Mouse (Mus musculus): ENCODE measurements around the gene Tmc3. TPM values are rescaled to one million over a fixed set of nuclear protein-coding genes. Genes with fewer than 3 reads are reported as not detected.

The Tmc3 gene
- total and polyA plus RNA-seq, 3 experiments: 0.08 to 0.11 TPM; not detected in 1

- no peak overlapping the region for H3K27ac ChIP-seq
- H3K27me3 ChIP-seq (ENCODE audit: control insufficient read depth, insufficient read depth, low read length): no peaks in the 10 kb centered on the region
- H3K4me3 ChIP-seq: no peak overlapping the region
- TF ChIP-seq CTCF (IDR thresholded peaks at IDR 0.05) (no peak), EP300 (IDR thresholded peaks at IDR 0.05; ENCODE audit: insufficient read depth, low read depth, low read length) (no peak), POLR2A (IDR thresholded peaks at IDR 0.05; ENCODE audit: insufficient read depth, low read depth, low read length) (no peak)
- peaks cover 5% of the 10 kb centered on the region for H3K4me1 ChIP-seq (ENCODE audit: control insufficient read depth, insufficient read depth, low read length)
- H3K36me3 ChIP-seq (ENCODE audit: control insufficient read depth, insufficient read depth, low read length): no peaks in the 10 kb centered on the region; the same call in 1 of the 2 replicates
- 93% methylated on average over 8 of the region's 8 CpGs for WGBS
- DNase-seq: no peak
- intact Hi-C loops (cut with DNase I): loop anchor here (10.0 kb wide), 1 partner anchor 772 kb away; the partner anchor contains the start of gene Mex3b
- H3K9ac ChIP-seq (ENCODE audit: low read depth, low read length): no peak overlapping the region
- H3K79me2 ChIP-seq (replicated peaks; ENCODE audit: control insufficient read depth, insufficient read depth, low read length): no peaks in the 10 kb centered on the region
These were observed 51.7 kb downstream of the Tmc3 start for GRCm38 (mm10) chr7:83636425-83636824.

- TF ChIP-seq CTCF (IDR thresholded peaks at IDR 0.05): no peak
- no peak for TF ChIP-seq POLR2A (IDR thresholded peaks at IDR 0.05; ENCODE audit: insufficient read depth, low read depth, low read length)
- peaks cover 4% of the 10 kb centered on the region for H3K4me1 ChIP-seq (ENCODE audit: control insufficient read depth, insufficient read depth, low read length)
- no peak overlapping the region for H3K27ac ChIP-seq
- no peaks in the 10 kb centered on the region for H3K36me3 ChIP-seq (ENCODE audit: control insufficient read depth, insufficient read depth, low read length)
- 94% methylated on average over 8 of the region's 8 CpGs for WGBS
- H3K27me3 ChIP-seq (ENCODE audit: control insufficient read depth, insufficient read depth, low read length): no peaks in the 10 kb centered on the region
- no peak overlapping the region for H3K4me3 ChIP-seq
- no peak overlapping the region for H3K9ac ChIP-seq (ENCODE audit: low read depth, low read length)
- intact Hi-C loops (cut with DNase I): loop anchor here (10.0 kb wide), 1 partner anchor 773 kb away; the partner anchor contains the start of gene Mex3b
- H3K79me2 ChIP-seq (replicated peaks; ENCODE audit: control insufficient read depth, insufficient read depth, low read length): no peaks in the 10 kb centered on the region
- DNase-seq: no peak
These were observed 53.3 kb downstream of the Tmc3 start for GRCm38 (mm10) chr7:83637781-83638583.

GRCm38 (mm10) chr7:83639084-83639483, 54.4 kb downstream of the Tmc3 start:
- H3K27me3 ChIP-seq (ENCODE audit: control insufficient read depth, insufficient read depth, low read length): no peaks in the 10 kb centered on the region
- intact Hi-C loops (cut with DNase I): loop anchor here (10.0 kb wide), 1 partner anchor 774 kb away; the partner anchor contains the start of gene Mex3b
- no peak overlapping the region for H3K9ac ChIP-seq (ENCODE audit: low read depth, low read length)

GRCm38 (mm10) chr7:83640581-83640980, 55.9 kb downstream of the Tmc3 start:
- intact Hi-C loops (cut with DNase I): no loop called here
- no peaks in the 10 kb centered on the region for H3K27me3 ChIP-seq (ENCODE audit: control insufficient read depth, insufficient read depth, low read length)
- no peak for DNase-seq
- no peaks in the 10 kb centered on the region for H3K4me1 ChIP-seq (ENCODE audit: control insufficient read depth, insufficient read depth, low read length)
- no peaks in the 10 kb centered on the region for H3K36me3 ChIP-seq (ENCODE audit: control insufficient read depth, insufficient read depth, low read length)
- H3K27ac ChIP-seq: no peak overlapping the region
- H3K9ac ChIP-seq (ENCODE audit: low read depth, low read length): no peak overlapping the region
- no peak for TF ChIP-seq EP300 (IDR thresholded peaks at IDR 0.05; ENCODE audit: insufficient read depth, low read depth, low read length)
- TF ChIP-seq POLR2A (IDR thresholded peaks at IDR 0.05; ENCODE audit: insufficient read depth, low read depth, low read length): no peak
- TF ChIP-seq CTCF (IDR thresholded peaks at IDR 0.05): no peak
- no peaks in the 10 kb centered on the region for H3K79me2 ChIP-seq (replicated peaks; ENCODE audit: control insufficient read depth, insufficient read depth, low read length)
- 88% methylated on average over 5 of the region's 5 CpGs for WGBS
- H3K4me3 ChIP-seq: no peak overlapping the region

More at GRCm38 (mm10) chr7:83639084-83639483, 54.4 kb downstream of the Tmc3 start:
- no peaks in the 10 kb centered on the region for H3K4me1 ChIP-seq (ENCODE audit: control insufficient read depth, insufficient read depth, low read length)
- H3K4me3 ChIP-seq: no peak overlapping the region
- TF ChIP-seq CTCF (IDR thresholded peaks at IDR 0.05) (no peak), POLR2A (IDR thresholded peaks at IDR 0.05; ENCODE audit: insufficient read depth, low read depth, low read length) (no peak), EP300 (IDR thresholded peaks at IDR 0.05; ENCODE audit: insufficient read depth, low read depth, low read length) (no peak)
- H3K27ac ChIP-seq: no peak overlapping the region
- H3K79me2 ChIP-seq (replicated peaks; ENCODE audit: control insufficient read depth, insufficient read depth, low read length): no peaks in the 10 kb centered on the region
- WGBS: 76% methylated on average over 3 of the region's 3 CpGs
- H3K36me3 ChIP-seq (ENCODE audit: control insufficient read depth, insufficient read depth, low read length): no peaks in the 10 kb centered on the region
- no peak for DNase-seq

GRCm38 (mm10) chr7:83641163-83641562, 56.4 kb downstream of the Tmc3 start:
- Histone ChIP-seq H3K9ac (ENCODE audit: low read depth, low read length) (no peak overlapping the region), H3K4me3 (no peak overlapping the region), H3K27ac (no peak overlapping the region), H3K79me2 (replicated peaks; ENCODE audit: control insufficient read depth, insufficient read depth, low read length) (no peaks in the 10 kb centered on the region), H3K27me3 (ENCODE audit: control insufficient read depth, insufficient read depth, low read length) (no peaks in the 10 kb centered on the region), H3K4me1 (ENCODE audit: control insufficient read depth, insufficient read depth, low read length) (no peaks in the 10 kb centered on the region; the same call in 1 of the 2 replicates), H3K36me3 (ENCODE audit: control insufficient read depth, insufficient read depth, low read length) (no peaks in the 10 kb centered on the region)
- 89% methylated on average over 2 of the region's 2 CpGs for WGBS
- no peak for DNase-seq
- no peak for TF ChIP-seq POLR2A (IDR thresholded peaks at IDR 0.05; ENCODE audit: insufficient read depth, low read depth, low read length)
- TF ChIP-seq EP300 (IDR thresholded peaks at IDR 0.05; ENCODE audit: insufficient read depth, low read depth, low read length): no peak
- TF ChIP-seq CTCF (IDR thresholded peaks at IDR 0.05): no peak
- intact Hi-C loops (cut with DNase I): no loop called here

GRCm38 (mm10) chr7:83643581-83643980, 58.9 kb downstream of the Tmc3 start:
- Histone ChIP-seq H3K36me3 (ENCODE audit: control insufficient read depth, insufficient read depth, low read length) (no peaks in the 10 kb centered on the region), H3K27me3 (ENCODE audit: control insufficient read depth, insufficient read depth, low read length) (no peaks in the 10 kb centered on the region), H3K4me1 (ENCODE audit: control insufficient read depth, insufficient read depth, low read length) (no peaks in the 10 kb centered on the region; the same call in 1 of the 2 replicates), H3K79me2 (replicated peaks; ENCODE audit: control insufficient read depth, insufficient read depth, low read length) (no peaks in the 10 kb centered on the region), H3K4me3 (no peak overlapping the region), H3K27ac (no peak overlapping the region), H3K9ac (ENCODE audit: low read depth, low read length) (no peak overlapping the region)
- intact Hi-C loops (cut with DNase I): no loop called here
- WGBS: 86% methylated on average over 6 of the region's 6 CpGs
- no peak for TF ChIP-seq CTCF (IDR thresholded peaks at IDR 0.05)
- no peak for TF ChIP-seq POLR2A (IDR thresholded peaks at IDR 0.05; ENCODE audit: insufficient read depth, low read depth, low read length)
- TF ChIP-seq EP300 (IDR thresholded peaks at IDR 0.05; ENCODE audit: insufficient read depth, low read depth, low read length): no peak
- no peak for DNase-seq
